Mouse (Mus musculus): Measurements from ENCODE around the gene Cdh1.

Gene Cdh1

DNA sequence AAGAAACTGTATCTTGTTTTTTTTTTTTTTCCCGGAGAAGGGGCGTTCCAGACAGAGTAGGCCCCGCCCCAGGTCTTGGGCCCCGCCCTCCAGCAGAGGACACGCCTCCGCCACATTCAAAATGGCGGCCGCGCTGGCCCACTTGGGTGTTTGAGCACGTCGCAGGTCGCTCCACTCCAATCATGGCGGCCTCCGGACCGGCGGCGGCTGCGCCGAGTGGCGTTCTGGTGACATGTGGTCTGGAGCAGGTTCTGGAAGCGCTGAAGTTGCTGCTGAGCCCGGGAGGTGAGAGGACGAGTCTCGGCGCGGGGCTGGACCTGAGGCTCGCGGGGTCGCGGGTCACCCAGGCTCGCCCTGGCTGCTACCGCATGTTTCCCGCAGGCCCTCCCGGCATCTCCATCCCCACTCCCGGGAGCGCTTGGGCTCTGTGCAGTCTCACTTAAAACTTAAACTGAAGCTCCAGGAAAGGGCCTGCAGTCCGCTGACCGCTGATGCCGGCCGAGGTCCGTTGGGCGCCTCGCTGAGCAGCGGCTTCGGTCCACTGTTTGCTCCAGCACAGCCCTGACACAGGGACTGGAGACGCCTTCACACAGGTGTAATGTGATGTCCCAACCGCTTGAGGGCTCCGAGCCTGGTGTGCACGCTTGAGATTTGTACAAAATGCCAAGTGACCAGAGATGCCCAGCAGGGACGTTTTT is 80.0 kb downstream of the Cdh1 start, which contains the start of gene Tango6:
Tango6 (plus strand) TSS at position 98 of the 698 bp plus-strand sequence.
- peak; percentile 86 for DNase-seq

DNA sequence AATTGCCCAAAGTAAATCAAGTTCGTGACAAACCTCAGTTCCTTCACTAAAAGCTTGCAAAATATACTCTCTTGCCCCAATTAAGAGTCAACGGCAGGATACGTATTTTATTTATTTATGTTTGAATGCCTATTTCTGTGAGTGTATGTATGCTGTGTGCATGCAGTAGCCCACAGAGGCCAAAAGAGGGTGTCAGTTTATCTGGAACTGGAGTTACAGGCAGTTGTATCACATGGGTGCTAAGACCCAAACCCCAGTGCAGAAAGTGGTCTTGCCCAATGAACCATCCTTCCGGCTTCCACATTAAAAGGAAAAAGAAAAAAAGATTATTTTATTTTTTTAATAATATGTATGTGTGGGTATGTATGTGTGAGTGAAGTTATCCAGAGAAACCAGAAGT is 81.2 kb downstream of the Cdh1 start:
- no peak for DNase-seq

DNA sequence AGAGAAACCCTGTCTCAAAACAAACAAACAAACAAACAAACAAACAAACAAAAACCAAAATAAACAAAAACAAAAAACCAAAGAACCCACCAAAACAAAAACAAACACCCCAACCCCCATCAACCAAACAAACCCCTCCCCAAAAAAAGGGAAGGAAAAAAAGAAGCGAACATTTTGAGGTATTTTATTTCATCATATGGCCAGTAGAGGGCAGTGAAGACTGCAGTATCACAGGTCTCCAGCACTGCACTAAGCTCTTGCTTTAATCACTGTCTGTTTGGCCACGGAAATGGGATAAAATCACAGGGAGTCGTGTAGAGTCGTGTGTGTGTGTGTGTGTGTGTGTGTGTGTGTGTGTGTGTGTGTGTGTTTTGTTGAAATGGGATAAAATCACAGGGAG is 84.3 kb downstream of the Cdh1 start:
- DNase-seq, result no peak

DNA sequence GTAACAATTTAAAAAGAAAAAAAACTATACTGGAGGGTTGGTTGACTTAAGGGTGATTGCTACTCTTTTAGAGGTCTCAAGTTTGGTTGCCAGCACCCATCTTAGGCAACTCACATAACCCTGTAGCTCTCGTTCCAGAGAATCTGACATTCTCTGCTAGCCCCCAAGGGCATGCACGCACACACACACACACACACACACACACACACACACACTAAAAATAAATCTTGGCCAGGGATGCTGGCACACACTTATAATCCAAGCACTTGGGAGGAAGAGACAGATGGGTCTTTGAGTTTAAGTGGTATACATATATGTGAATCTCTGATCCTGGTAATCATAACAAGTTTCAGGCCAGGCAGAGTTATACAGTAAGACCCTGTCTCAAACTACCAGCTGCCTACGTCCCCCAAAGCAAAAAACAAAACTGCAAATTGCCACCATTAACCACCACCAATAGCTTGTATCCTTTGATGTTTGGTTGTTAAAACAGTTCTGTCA is 94.6 kb downstream of the Cdh1 start:
- DNase-seq, result no peak

GRCm38 (mm10) chr8:106699588-106699987 is 96.4 kb downstream of the Cdh1 start:
- DNase-seq, result no peak

- DNase-seq, result no peak
Observed at GRCm38 (mm10) chr8:106700131-106700530, 97.0 kb downstream of the Cdh1 start.

DNA sequence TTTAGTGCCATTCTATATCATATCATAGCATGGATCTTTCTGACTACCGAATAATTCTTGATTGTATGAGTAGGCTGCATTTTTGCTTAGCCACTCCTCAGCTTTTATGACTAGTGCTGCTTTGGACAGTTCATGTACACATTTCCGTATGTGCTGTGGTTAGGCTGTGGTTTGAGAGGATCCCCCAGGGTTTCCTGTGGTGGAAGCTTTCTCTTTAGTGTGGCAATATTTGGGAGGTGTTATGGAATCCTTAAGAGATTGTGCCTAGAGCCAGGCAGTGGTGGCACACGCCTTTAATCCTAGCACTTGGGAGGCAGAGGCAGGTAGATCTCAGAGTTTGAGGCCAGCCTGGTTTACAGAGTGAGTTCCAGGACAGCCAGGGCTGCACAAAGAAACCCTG is 98.2 kb downstream of the Cdh1 start:
- DNase-seq, result no peak

- no peak for DNase-seq
Observed at GRCm38 (mm10) chr8:106704199-106704900, 101.2 kb downstream of the Cdh1 start.

GRCm38 (mm10) chr8:106704901-106705321 is 101.8 kb downstream of the Cdh1 start:
- no peak for DNase-seq

GRCm38 (mm10) chr8:106706194-106706593 is 103.0 kb downstream of the Cdh1 start:
- DNase-seq, result no peak

- DNase-seq, result no peak
Observed at GRCm38 (mm10) chr8:106710002-106710401, 106.9 kb downstream of the Cdh1 start.

DNA sequence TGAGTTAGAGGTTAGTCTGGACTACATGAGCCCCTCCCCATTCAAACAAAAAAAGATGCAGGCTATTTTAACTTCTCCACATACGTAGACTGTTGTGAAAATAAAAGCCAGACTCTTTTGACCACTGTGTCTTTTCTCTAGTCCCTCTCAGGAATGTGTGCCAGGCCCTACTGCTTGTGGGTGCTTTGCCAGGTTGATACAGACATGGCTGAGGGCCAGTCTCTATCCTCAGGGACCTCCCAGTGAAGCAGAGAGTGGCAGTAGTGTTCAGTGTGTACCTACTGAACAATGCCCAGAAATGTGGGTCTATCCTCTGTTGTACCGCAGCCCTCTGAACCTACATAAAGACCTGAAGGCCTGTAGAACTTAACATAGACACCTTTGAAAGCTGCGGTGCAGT is 109.3 kb downstream of the Cdh1 start:
- DNase-seq, result no peak

DNA sequence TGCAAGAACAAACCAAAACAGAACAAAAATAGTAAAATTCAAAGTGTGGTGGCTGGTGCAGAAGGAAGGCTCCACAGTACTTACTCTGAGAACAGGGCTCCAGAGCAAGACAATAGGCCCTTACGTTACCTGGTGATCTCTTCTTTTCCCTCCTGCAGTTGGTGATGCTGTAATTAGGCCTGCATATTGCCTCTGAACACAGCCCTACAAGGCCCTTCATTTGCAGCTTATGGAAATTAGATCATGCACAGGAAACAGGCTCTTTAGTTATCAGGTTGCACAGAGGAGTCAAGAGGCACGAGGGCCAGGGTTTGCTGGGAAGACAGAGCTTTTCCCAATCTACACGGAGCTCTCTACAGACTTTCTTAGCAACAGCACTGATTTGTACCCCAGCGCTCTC is 111.1 kb downstream of the Cdh1 start:
- DNase-seq, result no peak

GRCm38 (mm10) chr8:106718091-106718500 is 114.9 kb downstream of the Cdh1 start:
- peak; percentile 64 for DNase-seq

Measured in cerebellum, adult 11 months (tissue).